Comparison of ENCODE assay signal across 19 mouse cellular contexts in genomic region chr4:126661249-126661648, GRCm38 (mm10). TPM values are rescaled to one million over a fixed set of nuclear protein-coding genes. Genes with fewer than 3 reads are reported as not detected.
DNase-seq lines count a peak whose midpoint lies in the region; ATAC-seq and TF ChIP-seq lines count a peak whose summit lies in the region.
"Had no signal": no experiment of that assay in that cellular context is flagged by ENCODE, and none has a peak within 500 bp of the region (broad histone marks: within the 10 kb centered on the region; RNA-seq: fewer than 3 reads in every experiment).

No protein-coding gene starts in this region.

- no peak overlapping the region for H3K4me3 ChIP-seq in forebrain, embryonic 14.5 days (ENCODE audit: low read depth, low read length)
- no peak overlapping the region for H3K4me3 ChIP-seq in forebrain, embryonic 11.5 days (ENCODE audit: low read depth, low read length)
- H3K4me3 ChIP-seq in layer of hippocampus, adult 2 months: no peak overlapping the region
- H3K4me3 ChIP-seq: embryonic facial prominence, embryonic 15.5 days; gastrocnemius, adult 2 months; heart, embryonic 10.5 days; limb, embryonic 15.5 days; lung, embryonic 15.5 days had no signal

- no peaks in the 10 kb centered on the region; the same call in 1 of the 2 replicates for H3K27me3 ChIP-seq in forebrain, embryonic 14.5 days (replicated peaks; ENCODE audit: control insufficient read depth, insufficient read depth, low read length)
- no peaks in the 10 kb centered on the region; the same call in 1 of the 2 replicates for H3K27me3 ChIP-seq in forebrain, embryonic 11.5 days (ENCODE audit: control insufficient read depth, insufficient read depth, low read length)
- H3K27me3 ChIP-seq: limb, embryonic 15.5 days; lung, embryonic 15.5 days had no signal

- peak; percentile 75 for ATAC-seq in forebrain, embryonic 14.5 days
- no peak for ATAC-seq in forebrain, embryonic 11.5 days (replicated peaks; ENCODE audit: low FRiP score)

- TF ChIP-seq CTCF in layer of hippocampus, adult 2 months (conservative IDR thresholded peaks at IDR 0.05): no peak

- DNase-seq in forebrain, embryonic 14.5 days (ENCODE audit: low spot score): peak; percentile 81
- no peak for DNase-seq in forebrain, embryonic 11.5 days (ENCODE audit: low spot score)
- DNase-seq in lung, postnatal 10 days: peak; percentile 21
- no peak for DNase-seq in lung, adult 18-20 months
- DNase-seq in cerebellum, adult 8-10 months: peak; percentile 71
- DNase-seq in layer of hippocampus, adult 2 months (ENCODE audit: low spot score in 2 of 2): peak; percentile 40 to 45
- DNase-seq in liver: no peak
- DNase-seq in ovary, postnatal 36 days (ENCODE audit: low spot score): no peak
- DNase-seq: adrenal gland, postnatal 10 days; gastrocnemius, adult 2 months; heart, postnatal 36 days; kidney, adult 11 months; kidney, postnatal 36 days; thymus, postnatal 14 days had no signal

- 68% methylated on average over 7 of the region's 7 CpGs for WGBS in forebrain, embryonic 14.5 days
- WGBS in forebrain, embryonic 11.5 days: 81% methylated on average over 7 of the region's 7 CpGs

- no peaks in the 10 kb centered on the region for H3K36me3 ChIP-seq in forebrain, embryonic 14.5 days (ENCODE audit: control insufficient read depth, insufficient read depth, low read length)
- no peaks in the 10 kb centered on the region for H3K36me3 ChIP-seq in forebrain, embryonic 11.5 days (ENCODE audit: control insufficient read depth, insufficient read depth, low read length)
- H3K36me3 ChIP-seq: embryonic facial prominence, embryonic 15.5 days; heart, embryonic 10.5 days; limb, embryonic 15.5 days; lung, embryonic 15.5 days had no signal

- no peak overlapping the region for H3K27ac ChIP-seq in forebrain, embryonic 14.5 days (ENCODE audit: low read depth, low read length)
- no peak overlapping the region for H3K27ac ChIP-seq in forebrain, embryonic 11.5 days (ENCODE audit: low read depth, low read length)
- H3K27ac ChIP-seq in layer of hippocampus, adult 2 months: peak overlapping the region; percentile 67
- H3K27ac ChIP-seq: embryonic facial prominence, embryonic 15.5 days; gastrocnemius, adult 2 months; heart, embryonic 10.5 days; limb, embryonic 15.5 days; lung, embryonic 15.5 days had no signal

- no peak overlapping the region for H3K4me2 ChIP-seq in forebrain, embryonic 14.5 days (ENCODE audit: low read length)
- H3K4me2 ChIP-seq in forebrain, embryonic 11.5 days (ENCODE audit: low read depth, low read length, severe bottlenecking): no peak overlapping the region
- H3K4me2 ChIP-seq: embryonic facial prominence, embryonic 15.5 days; limb, embryonic 15.5 days; lung, embryonic 15.5 days had no signal

- H3K4me1 ChIP-seq in forebrain, embryonic 14.5 days (ENCODE audit: control insufficient read depth, insufficient read depth, low read length): no peaks in the 10 kb centered on the region
- no peaks in the 10 kb centered on the region for H3K4me1 ChIP-seq in forebrain, embryonic 11.5 days (replicated peaks; ENCODE audit: control insufficient read depth, insufficient read depth, low read length)
- H3K4me1 ChIP-seq: embryonic facial prominence, embryonic 15.5 days; heart, embryonic 10.5 days; limb, embryonic 15.5 days; lung, embryonic 15.5 days had no signal

- H3K9me3 ChIP-seq in forebrain, embryonic 14.5 days (replicated peaks; ENCODE audit: control insufficient read depth, low read length): no peaks in the 10 kb centered on the region
- H3K9me3 ChIP-seq in forebrain, embryonic 11.5 days (ENCODE audit: control insufficient read depth, low read length): no peaks in the 10 kb centered on the region
- H3K9me3 ChIP-seq: embryonic facial prominence, embryonic 15.5 days; heart, embryonic 10.5 days; limb, embryonic 15.5 days; lung, embryonic 15.5 days had no signal

- H3K9ac ChIP-seq in forebrain, embryonic 14.5 days (ENCODE audit: low read length): no peak overlapping the region
- H3K9ac ChIP-seq in forebrain, embryonic 11.5 days (ENCODE audit: low read length): no peak overlapping the region
- H3K9ac ChIP-seq: embryonic facial prominence, embryonic 15.5 days; limb, embryonic 15.5 days; lung, embryonic 15.5 days had no signal

RNA-seq across cellular contexts. Expression of gene Psmb2, which starts 16.2 kb away (rescaled TPM):
- polyA plus RNA-seq in forebrain, embryonic 14.5 days (2014; fragmentation: Nextera tagmentation; extraction: Ambion mirVana): 501 and 584 TPM in 2 replicates
- 503 and 528 TPM in 2 replicates for polyA plus RNA-seq in forebrain, embryonic 11.5 days (2014; fragmentation: Nextera tagmentation; extraction: Ambion mirVana)
- 100 to 1,000 TPM; 111 to 115 TPM for total RNA-seq in layer of hippocampus, adult 2 months (2021)

RNA-seq across cellular contexts. Expression of gene 5730409E04Rik, which starts 51.6 kb away (rescaled TPM):
- 3.4 and 4.1 TPM in 2 replicates for polyA plus RNA-seq in forebrain, embryonic 14.5 days (2014; fragmentation: Nextera tagmentation; extraction: Ambion mirVana)
- 1.7 TPM in 2 replicates for polyA plus RNA-seq in forebrain, embryonic 11.5 days (2014; fragmentation: Nextera tagmentation; extraction: Ambion mirVana)
- total RNA-seq in layer of hippocampus, adult 2 months (2021): 10 to 100 TPM; 64.3 to 72.3 TPM
- total RNA-seq: megakaryocyte-erythroid progenitor cell, adult 5-6 weeks had no signal

Comparison
In these comparisons a context has a peak if more than half of its experiments do, and no peak if none do; other contexts are left out.
1. DNase-seq: peak in forebrain, embryonic 14.5 days (single experiment), lung, postnatal 10 days (single experiment), cerebellum, adult 8-10 months (single experiment) and layer of hippocampus, adult 2 months (2 of 2); none in forebrain, embryonic 11.5 days (single experiment), lung, adult 18-20 months (0 of 2), liver (single experiment) and ovary, postnatal 36 days (single experiment).